Mouse (Mus musculus) brain, embryonic 14.5 days (tissue): Measurements from ENCODE around the gene Creb3l1.

Experiments
- CTCF ChIP-seq: fragments of 200-500 bp; IDR thresholded peaks from 2 replicates; pipeline ENCODE4 v1.5.1; 2012; ENCODE audit warnings: inconsistent platforms, mild to moderate bottlenecking, moderate library complexity, borderline replicate concordance; ENCODE audit not compliant: insufficient read depth, insufficient read length; ENCODE audit errors: extremely low read depth
- POLR2A ChIP-seq: fragments of 200-500 bp; IDR thresholded peaks from 2 replicates; pipeline ENCODE4 v1.6.1; 2012; ENCODE audit warnings: mild to moderate bottlenecking, inconsistent platforms, borderline replicate concordance; ENCODE audit not compliant: poor library complexity, insufficient read depth, insufficient read length, severe bottlenecking; ENCODE audit errors: extremely low read depth

GRCm38 (mm10) chr2:92056760-92057159 is 32.5 kb upstream of the Creb3l1 start:
- TF ChIP-seq POLR2A (no peak), CTCF (no peak)
